ENCODE assay signal across 8 mouse cellular contexts in the genomic region with DNA sequence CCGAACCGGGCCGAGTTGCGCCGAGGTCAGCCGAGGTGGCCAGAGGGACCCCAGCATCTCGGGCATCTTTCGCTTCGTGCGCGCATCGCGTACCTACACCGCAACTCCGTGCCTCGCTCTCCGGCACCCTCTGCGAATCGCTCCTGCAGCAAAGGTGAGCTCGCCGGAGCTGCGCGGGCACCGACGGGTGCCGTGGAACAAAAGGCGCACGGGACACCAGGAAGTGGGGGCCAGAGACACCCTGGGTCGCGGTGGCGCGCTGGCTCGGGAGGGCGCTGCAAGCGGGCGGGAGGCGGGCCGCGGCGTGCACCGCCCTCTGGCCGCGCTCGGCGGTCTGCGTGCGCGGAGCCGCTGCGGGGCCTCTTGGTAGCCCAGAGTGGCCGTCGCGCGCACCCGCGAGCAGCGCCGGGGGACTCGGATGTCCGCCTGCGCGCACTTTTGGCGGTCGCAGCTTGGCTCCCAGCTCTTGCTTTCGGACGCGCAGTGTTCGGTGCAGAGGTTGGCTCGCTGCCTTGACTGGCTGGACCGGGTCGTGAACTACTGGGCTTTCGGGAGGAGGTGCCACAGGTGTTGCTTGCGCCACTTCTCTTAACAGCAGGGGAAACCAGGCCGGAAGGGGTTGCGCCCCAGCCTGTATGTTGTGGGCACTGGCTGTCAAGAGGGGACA. TPM values are rescaled to one million over a fixed set of nuclear protein-coding genes. Genes with fewer than 3 reads are reported as not detected.
DNase-seq lines count a peak whose midpoint lies in the region; ATAC-seq lines count a peak whose summit lies in the region.

No protein-coding gene starts in this region.

- H3K4me3 ChIP-seq in heart, embryonic 10.5 days: peak overlapping the region; percentile 85
- H3K4me3 ChIP-seq in liver, embryonic 13.5 days (replicated peaks): peak overlapping the region; percentile 68
- peak overlapping the region; percentile 92 for H3K4me3 ChIP-seq in stomach, embryonic 15.5 days (replicated peaks)

- H3K9me3 ChIP-seq in heart, embryonic 10.5 days: no peaks in the 10 kb centered on the region
- H3K9me3 ChIP-seq in liver, embryonic 13.5 days (replicated peaks): no peaks in the 10 kb centered on the region
- no peaks in the 10 kb centered on the region for H3K9me3 ChIP-seq in stomach, embryonic 15.5 days

- H3K36me3 ChIP-seq in heart, embryonic 10.5 days: peaks cover 23% of the 10 kb centered on the region
- H3K36me3 ChIP-seq in liver, embryonic 13.5 days: peaks cover 15% of the 10 kb centered on the region
- H3K36me3 ChIP-seq in stomach, embryonic 15.5 days: no peaks in the 10 kb centered on the region

- peak overlapping the region; percentile 88 for H3K4me2 ChIP-seq in liver, embryonic 13.5 days
- H3K4me2 ChIP-seq in stomach, embryonic 15.5 days: peak overlapping the region; percentile 87

- ATAC-seq in liver, embryonic 13.5 days (ENCODE audit: low read depth): peak; percentile 68
- ATAC-seq in stomach, embryonic 15.5 days (ENCODE audit: insufficient read depth, low FRiP score, low read depth): peak; percentile 77

- peaks cover 46% of the 10 kb centered on the region for H3K27me3 ChIP-seq in heart, embryonic 10.5 days (ENCODE audit: insufficient read depth, poor library complexity, severe bottlenecking)
- H3K27me3 ChIP-seq in liver, embryonic 13.5 days: peaks cover 43% of the 10 kb centered on the region
- no peaks in the 10 kb centered on the region for H3K27me3 ChIP-seq in stomach, embryonic 15.5 days (replicated peaks)

- H3K9ac ChIP-seq in liver, embryonic 13.5 days: peak overlapping the region; percentile 66
- peak overlapping the region; percentile 73 for H3K9ac ChIP-seq in stomach, embryonic 15.5 days

- under 1% methylated on average over 75 of the region's 75 CpGs for WGBS in heart, embryonic 10.5 days
- WGBS in liver, embryonic 13.5 days (ENCODE audit: insufficient replicate concordance): under 1% methylated on average over 74 of the region's 75 CpGs
- 1% methylated on average over 75 of the region's 75 CpGs for WGBS in stomach, embryonic 15.5 days

- DNase-seq in urinary bladder, adult 18-20 months (ENCODE audit: low spot score in 2 of 2): peak; percentile 64 to 86
- DNase-seq in urinary bladder, postnatal 10 days (ENCODE audit: low spot score): no peak
- peak; percentile 70 for DNase-seq in embryo, embryonic 9.5 days (ENCODE audit: extremely low spot score)
- no peak for DNase-seq in heart, embryonic 10.5 days (ENCODE audit: low spot score)
- DNase-seq in kidney, adult 9 months: peak; percentile 68
- DNase-seq in liver, embryonic 13.5 days: no peak
- peak; percentile 72 to 77 for DNase-seq in natural killer cell, adult 2 months (ENCODE audit: low spot score in 2 of 2)

- H3K27ac ChIP-seq in heart, embryonic 10.5 days: peak overlapping the region; percentile 89
- H3K27ac ChIP-seq in liver, embryonic 13.5 days: peak overlapping the region; percentile 63
- peak overlapping the region; percentile 90 for H3K27ac ChIP-seq in stomach, embryonic 15.5 days

- peaks cover 8% of the 10 kb centered on the region; the same call in 1 of the 2 replicates for H3K4me1 ChIP-seq in heart, embryonic 10.5 days
- H3K4me1 ChIP-seq in liver, embryonic 13.5 days (replicated peaks): peaks cover 29% of the 10 kb centered on the region
- H3K4me1 ChIP-seq in stomach, embryonic 15.5 days: peaks cover 11% of the 10 kb centered on the region; the same call in 1 of the 2 replicates

RNA-seq across cellular contexts. Expression of a gene that starts 0.4 kb away (rescaled TPM):
- polyA plus RNA-seq in heart, embryonic 10.5 days (2016; fragmentation: Nextera tagmentation; extraction: Ambion mirVana): 7.9 TPM in 2 replicates
- 6.7 and 8.1 TPM in 2 replicates for polyA plus RNA-seq in liver, embryonic 13.5 days (2015; fragmentation: Nextera tagmentation; extraction: Ambion mirVana)
- polyA plus RNA-seq in stomach, embryonic 15.5 days (2015; fragmentation: Nextera tagmentation; extraction: Ambion mirVana): 27.6 and 27.9 TPM in 2 replicates

RNA-seq across cellular contexts. Expression of a gene that starts 2.7 kb away (rescaled TPM):
- not detected in 2 replicates for polyA plus RNA-seq in heart, embryonic 10.5 days (2016; fragmentation: Nextera tagmentation; extraction: Ambion mirVana)
- polyA plus RNA-seq in liver, embryonic 13.5 days (2015; fragmentation: Nextera tagmentation; extraction: Ambion mirVana): not detected in 2 replicates
- 0.19 and 0.24 TPM in 2 replicates for polyA plus RNA-seq in stomach, embryonic 15.5 days (2015; fragmentation: Nextera tagmentation; extraction: Ambion mirVana)

RNA-seq across cellular contexts. Expression of a gene that starts 49.7 kb away (rescaled TPM):
- not detected in 2 replicates for polyA plus RNA-seq in heart, embryonic 10.5 days (2016; fragmentation: Nextera tagmentation; extraction: Ambion mirVana)
- not detected in 2 replicates for polyA plus RNA-seq in liver, embryonic 13.5 days (2015; fragmentation: Nextera tagmentation; extraction: Ambion mirVana)
- not detected in 2 replicates for polyA plus RNA-seq in stomach, embryonic 15.5 days (2015; fragmentation: Nextera tagmentation; extraction: Ambion mirVana)

Comparison
In these comparisons a context has a peak if more than half of its experiments do, and no peak if none do; other contexts are left out.
1. DNase-seq: peak in urinary bladder, adult 18-20 months (2 of 2), embryo, embryonic 9.5 days (single experiment), kidney, adult 9 months (single experiment) and natural killer cell, adult 2 months (2 of 2); none in urinary bladder, postnatal 10 days (single experiment), heart, embryonic 10.5 days (single experiment) and liver, embryonic 13.5 days (single experiment).
2. Peak in every context shown above with its lines, with median percentiles within 50 percentile points of each other: H3K27ac ChIP-seq and H3K4me3 ChIP-seq.